Mouse (Mus musculus) fibroblast of lung, adult 2 months (primary cell): ENCODE measurements around the gene Rras2.

Experiments
- DNase-seq: peaks from one replicate; pipeline ENCODE4 v3.0.0-alpha.2; 2011; ENCODE audit warnings: low read depth

Rras2 gene

DNA sequence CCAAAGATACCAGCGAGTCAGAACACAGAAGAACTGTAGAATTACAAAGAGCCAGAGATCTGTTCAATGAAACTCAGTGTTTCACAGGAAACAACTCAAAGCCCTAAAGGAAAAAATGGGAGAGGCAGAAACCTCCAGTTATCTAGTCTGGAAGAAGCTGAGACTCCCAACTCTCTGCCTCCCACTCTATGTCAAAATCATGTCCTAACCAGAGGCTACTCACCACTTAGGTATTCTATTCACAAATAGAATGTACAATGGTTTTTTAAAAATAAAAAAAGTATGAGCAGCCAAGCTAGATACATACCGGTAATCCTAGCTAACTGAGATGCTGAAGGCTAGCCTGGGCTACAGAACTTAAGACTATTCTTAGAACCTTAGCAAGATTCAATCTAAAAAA lies 3.3 kb downstream of the Rras2 start:
- DNase-seq: no peak

DNA sequence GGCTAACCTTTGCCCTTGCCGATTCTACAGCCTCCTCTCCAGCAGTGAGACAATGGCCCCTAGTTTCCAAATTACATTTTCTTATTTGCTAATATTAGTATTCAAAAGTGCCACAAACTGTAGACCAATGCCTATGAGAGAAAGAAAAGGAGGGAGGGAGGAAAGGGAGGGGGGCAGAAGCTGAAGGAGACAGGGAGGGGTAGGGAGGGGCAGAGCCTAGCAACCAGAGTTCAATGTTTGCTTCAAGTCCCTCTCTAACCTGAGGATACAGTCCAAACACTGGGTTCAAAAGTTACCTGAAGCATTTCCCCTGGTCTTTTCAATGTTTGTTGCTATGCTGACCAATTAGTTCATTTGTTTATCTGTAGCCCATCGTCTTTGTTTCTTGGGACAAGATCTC lies 7.1 kb downstream of the Rras2 start:
- DNase-seq: no peak

- DNase-seq: no peak
These were observed 11.7 kb downstream of the Rras2 start for GRCm38 (mm10) chr7:114105886-114106285.

GRCm38 (mm10) chr7:114103629-114104347 lies 13.8 kb downstream of the Rras2 start:
- no peak for DNase-seq

DNA sequence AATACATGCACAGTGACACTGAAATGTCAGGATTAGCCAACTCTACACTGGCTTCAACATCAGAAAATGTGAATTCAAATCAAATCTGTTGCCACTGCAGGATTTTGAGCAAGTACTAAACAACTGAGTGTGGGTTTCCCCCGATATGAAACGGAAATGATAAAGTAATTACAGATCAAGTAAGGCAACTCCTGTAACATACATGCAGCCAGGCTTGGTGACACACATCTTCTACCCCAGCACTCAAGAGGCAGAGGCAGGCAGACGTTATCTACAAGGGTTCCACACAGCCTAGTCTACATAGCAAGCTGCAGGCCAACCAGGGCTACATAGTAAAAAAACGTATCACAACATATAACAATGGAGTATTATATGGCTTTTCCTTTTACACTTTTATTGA lies 14.4 kb downstream of the Rras2 start:
- DNase-seq: no peak

DNA sequence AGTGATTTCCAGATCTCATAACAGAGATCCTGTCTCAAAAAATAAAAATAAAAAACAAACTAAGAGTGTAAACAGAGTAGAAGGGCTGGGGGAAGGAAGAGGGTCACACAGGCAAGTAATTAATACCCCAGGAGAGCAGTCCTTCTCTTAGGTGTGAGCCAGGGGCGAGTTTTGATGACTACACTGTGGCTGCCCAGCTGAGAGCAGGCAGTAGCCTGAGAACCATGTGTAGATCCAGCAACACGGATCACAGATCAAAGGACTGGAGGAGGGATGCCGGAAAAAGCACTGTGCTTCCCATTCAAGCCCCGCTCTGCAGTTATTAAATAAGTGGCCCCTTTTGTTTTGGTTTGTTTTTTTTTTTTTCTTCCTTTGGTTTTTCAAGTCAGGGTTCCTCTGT lies 15.0 kb downstream of the Rras2 start:
- DNase-seq: no peak

DNA sequence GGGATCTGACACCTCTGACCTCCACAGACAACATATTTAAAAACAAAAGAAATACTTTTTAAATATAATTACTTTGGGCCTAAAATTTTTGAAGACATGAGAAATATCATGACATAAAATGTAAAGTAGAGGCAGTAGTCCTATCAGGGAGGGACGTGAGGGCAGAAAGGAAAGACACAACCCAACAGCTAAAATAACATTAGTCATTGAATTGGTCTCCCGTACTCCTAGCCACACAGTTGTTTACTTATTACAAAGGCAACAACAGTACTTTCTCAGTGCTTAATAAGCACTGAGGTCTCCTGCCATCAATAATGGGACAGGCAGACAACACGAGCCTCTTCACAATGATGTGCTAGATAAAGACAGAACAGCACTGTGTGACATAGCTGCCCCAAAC lies 16.2 kb downstream of the Rras2 start:
- no peak for DNase-seq

- DNase-seq: no peak
These were observed 23.9 kb downstream of the Rras2 start for GRCm38 (mm10) chr7:114093548-114094174.

GRCm38 (mm10) chr7:114090892-114091545 lies 26.6 kb downstream of the Rras2 start:
- no peak for DNase-seq

- no peak for DNase-seq
These were observed 27.4 kb downstream of the Rras2 start for GRCm38 (mm10) chr7:114090231-114090630.

DNA sequence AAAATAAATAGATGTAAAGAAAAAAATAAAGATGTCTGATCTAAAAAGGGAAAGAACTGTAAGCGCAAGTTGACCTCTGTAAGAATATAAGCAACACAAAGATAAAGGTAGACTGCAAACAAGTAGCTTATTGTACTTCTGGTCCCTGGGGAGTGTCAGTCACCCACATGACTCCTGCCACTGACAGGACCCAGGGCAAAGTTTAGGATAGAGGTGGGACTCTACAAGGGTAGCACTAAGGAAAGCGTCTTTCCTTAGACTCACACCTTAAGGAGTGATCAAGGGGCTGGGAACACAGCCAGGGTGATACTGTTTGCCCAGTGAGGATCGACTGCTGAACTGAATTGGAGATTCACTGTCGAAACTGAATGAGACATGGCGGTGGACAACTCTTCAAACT lies 28.7 kb downstream of the Rras2 start:
- DNase-seq: no peak

- DNase-seq: no peak
These were observed 29.6 kb downstream of the Rras2 start for GRCm38 (mm10) chr7:114087986-114088385.

DNA sequence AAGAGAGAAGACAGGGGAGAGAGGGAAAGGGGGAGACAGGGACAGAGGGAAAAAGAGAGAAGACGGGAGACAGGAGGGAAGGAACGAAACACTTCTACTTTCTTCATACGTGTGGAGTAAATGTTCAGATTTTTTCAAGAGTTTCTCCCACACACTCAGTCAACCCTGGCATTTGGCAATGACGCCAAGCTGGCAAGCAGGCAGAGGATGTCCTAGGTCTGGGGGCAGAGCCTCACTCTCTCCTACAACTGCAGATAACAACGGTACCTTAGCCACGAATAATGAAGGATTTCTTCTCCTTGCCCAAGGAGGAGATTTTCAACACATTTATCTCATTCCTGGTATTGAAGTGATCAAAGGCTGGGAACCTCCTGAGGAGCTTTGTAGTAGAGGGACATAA lies 30.2 kb downstream of the Rras2 start:
- no peak for DNase-seq

DNA sequence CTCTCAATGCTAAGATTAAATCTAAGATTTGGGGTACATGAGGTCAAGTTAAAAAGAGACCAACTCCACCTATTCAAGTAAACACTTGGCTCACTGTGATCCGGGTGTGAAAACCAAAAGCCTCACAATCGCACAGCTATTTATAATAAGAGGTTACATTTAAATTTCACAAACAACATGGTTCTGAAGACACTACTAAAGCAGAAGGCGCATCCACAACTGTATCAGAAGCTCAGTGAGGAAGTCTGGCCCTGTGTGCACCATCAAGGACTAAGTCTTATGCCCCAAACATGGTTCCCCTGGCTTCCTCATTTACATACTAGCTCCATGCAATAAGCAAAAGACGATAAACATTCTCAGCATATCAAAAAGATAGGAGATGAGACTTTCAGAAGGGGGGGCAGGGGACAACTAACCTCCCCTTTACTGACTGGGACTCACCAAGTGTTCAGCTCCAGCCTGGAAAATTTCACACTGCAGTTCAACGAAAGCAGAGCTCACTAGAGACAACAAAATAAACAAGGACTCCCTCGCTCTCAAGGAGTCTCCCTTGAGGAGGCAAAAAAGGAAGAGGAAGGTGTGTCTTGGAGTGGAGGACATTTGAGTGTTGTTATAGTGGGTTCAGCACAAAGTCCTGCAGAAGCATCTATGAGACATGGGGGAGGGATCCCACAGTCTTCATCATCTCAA lies 31.4 kb downstream of the Rras2 start:
- no peak for DNase-seq

- no peak for DNase-seq
These were observed 33.8 kb downstream of the Rras2 start for GRCm38 (mm10) chr7:114083760-114084159.

- DNase-seq: no peak
These were observed 34.5 kb downstream of the Rras2 start for GRCm38 (mm10) chr7:114083088-114083487.

DNA sequence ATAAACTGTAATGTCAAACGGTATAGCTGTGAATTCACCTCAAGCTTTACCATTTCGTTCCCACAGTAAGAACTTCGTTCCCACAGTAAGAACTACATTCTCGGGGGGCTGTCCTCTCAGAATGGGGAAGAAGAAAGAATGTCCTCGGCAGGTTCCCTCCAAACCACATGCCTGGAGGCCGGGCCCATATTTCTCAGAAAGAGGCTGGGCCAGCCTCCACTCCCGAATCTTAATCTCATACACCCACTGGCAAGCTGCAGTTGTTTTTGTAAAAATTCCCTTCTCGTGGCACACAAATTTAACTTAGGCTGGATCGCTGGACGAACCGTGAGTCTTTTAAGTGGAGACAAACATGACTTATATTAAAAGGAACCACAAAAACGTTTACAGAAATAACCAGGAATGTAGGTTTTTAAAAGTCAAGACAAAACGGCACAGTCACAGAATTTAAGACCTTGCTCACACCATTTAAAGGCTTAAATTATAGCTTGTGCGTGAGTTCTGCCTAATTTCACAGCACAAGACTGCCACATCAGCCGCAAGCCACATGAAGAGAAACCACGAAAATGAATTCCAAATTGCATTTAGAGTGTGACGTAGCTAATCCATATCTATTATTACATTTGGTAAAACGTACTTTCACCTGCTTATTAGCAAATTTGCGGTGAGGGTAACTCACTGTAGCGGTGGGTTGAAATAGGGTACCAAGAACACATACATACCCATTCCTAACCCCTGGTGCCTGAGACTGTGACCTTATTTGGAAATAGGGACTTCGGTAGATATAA lies 35.8 kb downstream of the Rras2 start:
- no peak for DNase-seq

DNA sequence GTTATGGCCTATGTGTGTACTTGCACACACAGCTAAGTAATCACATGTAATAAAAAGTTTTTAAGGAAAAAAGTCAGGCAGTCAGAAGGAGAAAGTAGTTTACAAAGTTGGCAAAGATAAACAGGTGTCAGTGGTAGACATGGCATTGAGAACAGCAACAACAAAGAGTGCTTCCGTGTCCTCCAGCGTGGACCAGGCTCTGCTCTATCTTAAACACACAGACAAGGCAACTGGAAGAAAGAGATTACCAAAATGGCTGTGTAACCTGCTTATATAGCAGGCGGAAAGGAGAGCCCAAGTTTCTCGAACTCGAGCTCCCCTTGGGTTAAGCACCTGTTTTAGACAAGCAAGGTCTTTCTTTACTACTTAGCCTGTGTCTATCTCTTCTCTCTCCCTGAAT lies 37.3 kb downstream of the Rras2 start:
- no peak for DNase-seq

DNA sequence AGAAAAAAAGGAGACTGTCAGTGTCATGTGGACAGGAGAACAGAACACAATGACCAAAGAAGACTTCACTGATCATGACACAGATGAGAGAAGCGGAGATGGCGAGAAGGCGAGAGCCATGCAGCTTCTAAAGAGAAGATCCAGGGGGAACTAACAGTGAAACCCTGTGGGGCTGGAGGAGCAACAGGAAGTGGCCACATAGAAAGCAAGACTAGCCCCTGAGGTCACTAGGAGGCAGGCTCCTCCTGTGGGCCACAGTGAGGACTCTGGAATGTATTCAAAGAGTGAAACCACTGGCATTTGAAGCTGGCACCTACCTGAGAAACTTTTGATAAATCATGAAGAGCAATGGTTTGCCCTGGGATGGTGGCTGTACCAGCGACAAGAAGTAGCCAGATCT lies 38.2 kb downstream of the Rras2 start:
- DNase-seq: no peak

GRCm38 (mm10) chr7:114074595-114074994 lies 43.0 kb downstream of the Rras2 start:
- no peak for DNase-seq

GRCm38 (mm10) chr7:114074133-114074532 lies 43.4 kb downstream of the Rras2 start:
- no peak for DNase-seq
